Comparison of ENCODE assay signal across 8 mouse cellular contexts in genomic region chr5:29735557-29736061, GRCm38 (mm10). TPM values are rescaled to one million over a fixed set of nuclear protein-coding genes. Genes with fewer than 3 reads are reported as not detected.
DNase-seq lines count a peak whose midpoint lies in the region; ATAC-seq lines count a peak whose summit lies in the region.

Gene Dnajb6 (plus strand): TSS chr5:29735688.
Gene Gm5129 (minus strand): TSS chr5:29735936.

- no peaks in the 10 kb centered on the region for H3K36me3 ChIP-seq in hindbrain, embryonic 16.5 days (ENCODE audit: control insufficient read depth, insufficient read depth, low read length)
- H3K36me3 ChIP-seq in macrophage (ENCODE audit: inconsistent target): no peaks in the 10 kb centered on the region

- ATAC-seq in hindbrain, embryonic 16.5 days: peak; percentile 99

- peaks cover 47% of the 10 kb centered on the region for H3K79me2 ChIP-seq in macrophage (ENCODE audit: inconsistent target)

- under 1% methylated on average over 46 of the region's 46 CpGs for WGBS in hindbrain, embryonic 16.5 days
- under 1% methylated on average over 44 of the region's 46 CpGs for WGBS in macrophage (ENCODE audit: missing documents)

- H3K4me3 ChIP-seq in hindbrain, embryonic 16.5 days (ENCODE audit: low read length): peak within 1 kb of the TSS; percentile 88
- peak within 1 kb of the TSS; percentile 85 for H3K4me3 ChIP-seq in macrophage (ENCODE audit: inconsistent target)

- H3K9ac ChIP-seq in hindbrain, embryonic 16.5 days (ENCODE audit: low read depth, low read length): peak within 1 kb of the TSS; percentile 91

- H3K27me3 ChIP-seq in hindbrain, embryonic 16.5 days (replicated peaks; ENCODE audit: control insufficient read depth, insufficient read depth, low read length): no peaks in the 10 kb centered on the region

- peaks cover 20% of the 10 kb centered on the region for H3K4me1 ChIP-seq in hindbrain, embryonic 16.5 days (ENCODE audit: control insufficient read depth, insufficient read depth, low read depth, low read length)

- H3K27ac ChIP-seq in hindbrain, embryonic 16.5 days (ENCODE audit: low read depth, low read length): peak within 1 kb of the TSS; percentile 92
- peak within 1 kb of the TSS; percentile 91 for H3K27ac ChIP-seq in macrophage

- peak; percentile 99 for DNase-seq in T-cell, adult 2 months (ENCODE audit: low spot score)
- peak; percentile 97 to 98 for DNase-seq in cerebellum, postnatal 36 days
- peak; percentile 97 for DNase-seq in gastrocnemius, adult 18-20 months (ENCODE audit: low spot score)
- peak; percentile 99 for DNase-seq in left cerebral cortex, adult 18-20 months (ENCODE audit: low spot score in 2 of 2)
- DNase-seq in right cerebral cortex, adult 18-20 months: peak; percentile 98
- DNase-seq in urinary bladder, postnatal 10 days (ENCODE audit: low spot score): peak; percentile 91

- peak within 1 kb of the TSS; percentile 67 for H3K4me2 ChIP-seq in hindbrain, embryonic 16.5 days (ENCODE audit: low read length)

- H3K9me3 ChIP-seq in hindbrain, embryonic 16.5 days (ENCODE audit: control insufficient read depth, low read length): no peaks in the 10 kb centered on the region

RNA-seq across cellular contexts. Expression of gene Dnajb6, which starts in this region (rescaled TPM):
- total RNA-seq in gastrocnemius, adult 18-20 months (2021): 10 to 100 TPM; 76.6 to 88.0 TPM
- polyA plus RNA-seq in hindbrain, embryonic 16.5 days (2015; fragmentation: Nextera tagmentation; extraction: Ambion mirVana): 286 TPM in 2 replicates
- 100 to 1,000 TPM; 156 to 163 TPM for total RNA-seq in left cerebral cortex, adult 18-20 months (2021)
- total RNA-seq in macrophage (2018; cell fraction: chromatin; rRNA removed): 100 to 1,000 TPM; 267 to 830 (median 398) TPM
- total RNA-seq in macrophage (2018; cell fraction: cytosol; rRNA removed): 100 to 1,000 TPM; 163 to 240 (median 193) TPM
- 100 to 1,000 TPM; 150 to 602 (median 272) TPM for total RNA-seq in macrophage (2018; cell fraction: nucleus; rRNA removed)
- 140 to 211 TPM (median 197 TPM) in 3 replicates for polyA plus RNA-seq in macrophage (2018)

RNA-seq across cellular contexts. Expression of gene Gm5129, which starts in this region (rescaled TPM):
- 1 to 10 TPM in 1 of 2 experiments, not detected in 1; 1.1 TPM for total RNA-seq in gastrocnemius, adult 18-20 months (2021)
- not detected in 2 replicates for polyA plus RNA-seq in hindbrain, embryonic 16.5 days (2015; fragmentation: Nextera tagmentation; extraction: Ambion mirVana)
- not detected for total RNA-seq in left cerebral cortex, adult 18-20 months (2021)
- 10 to 100 TPM in 9 of 26 experiments, 1 to 10 TPM in 4, not detected in 13; 5.6 to 14.8 (median 11.9) TPM for total RNA-seq in macrophage (2018; cell fraction: chromatin; rRNA removed)
- total RNA-seq in macrophage (2018; cell fraction: cytosol; rRNA removed): 1 to 10 TPM in 4 of 26 experiments, not detected in 22; 1.2 to 2.8 (median 1.4) TPM
- 10 to 100 TPM in 8 of 26 experiments, 1 to 10 TPM in 9, not detected in 9; 5.7 to 32.4 (median 9.5) TPM for total RNA-seq in macrophage (2018; cell fraction: nucleus; rRNA removed)
- polyA plus RNA-seq in macrophage (2018): not detected in 3 replicates

Comparison
In these comparisons a context has a peak if more than half of its experiments do, and no peak if none do; other contexts are left out.
1. Peak in every context shown above with its lines: DNase-seq, ATAC-seq, H3K4me3 ChIP-seq and H3K27ac ChIP-seq.